Comparison of ENCODE assay signal across 10 mouse cellular contexts in genomic region chr2:110186427-110186980, GRCm38 (mm10).
DNase-seq lines count a peak whose midpoint lies in the region; ATAC-seq and TF ChIP-seq lines count a peak whose summit lies in the region.
"Had no signal": no experiment of that assay in that cellular context is flagged by ENCODE, and none has a peak within 500 bp of the region (broad histone marks: within the 10 kb centered on the region; RNA-seq: fewer than 3 reads in every experiment).

No protein-coding gene starts in this region.

- 27% methylated on average over 6 of the region's 6 CpGs for WGBS in lung, postnatal 0 days
- 31% methylated on average over 6 of the region's 6 CpGs for WGBS in lung, adult 2 months
- 23% methylated on average over 6 of the region's 6 CpGs for WGBS in stomach, embryonic 16.5 days
- WGBS in midbrain, embryonic 16.5 days, result 65% methylated on average over 6 of the region's 6 CpGs

- no peaks in the 10 kb centered on the region for H3K9me3 ChIP-seq in lung, postnatal 0 days (ENCODE audit: low read length)
- H3K9me3 ChIP-seq in stomach, embryonic 16.5 days (replicated peaks; ENCODE audit: control insufficient read depth, low read length), result no peaks in the 10 kb centered on the region
- no peaks in the 10 kb centered on the region for H3K9me3 ChIP-seq in midbrain, embryonic 16.5 days (replicated peaks; ENCODE audit: control insufficient read depth, low read length, poor library complexity, severe bottlenecking)

- no peak overlapping the region for H3K9ac ChIP-seq in lung, postnatal 0 days (replicated peaks; ENCODE audit: low read depth)
- H3K9ac ChIP-seq in stomach, embryonic 16.5 days (ENCODE audit: low read length), result no peak overlapping the region
- no peak overlapping the region for H3K9ac ChIP-seq in midbrain, embryonic 16.5 days (ENCODE audit: low read depth, low read length)

- 0 out of 2 replicates have a peak, but pooled peaks cover 2% of the 10 kb centered on the region for H3K27me3 ChIP-seq in lung, postnatal 0 days (replicated peaks; ENCODE audit: insufficient read depth, low read length)
- no peaks in the 10 kb centered on the region for H3K27me3 ChIP-seq in stomach, embryonic 16.5 days (ENCODE audit: control insufficient read depth, insufficient read depth, low read length)
- no peaks in the 10 kb centered on the region; the same call in 1 of the 2 replicates for H3K27me3 ChIP-seq in midbrain, embryonic 16.5 days (ENCODE audit: control insufficient read depth, insufficient read depth, low read depth, low read length)

- no peak overlapping the region for H3K4me3 ChIP-seq in lung, postnatal 0 days (ENCODE audit: low read depth, low read length)
- H3K4me3 ChIP-seq in lung, adult 2 months (replicated peaks; ENCODE audit: extremely low read depth, low read depth, low read length), result no peak overlapping the region
- H3K4me3 ChIP-seq in stomach, embryonic 16.5 days (replicated peaks; ENCODE audit: low read length), result no peak overlapping the region
- no peak overlapping the region for H3K4me3 ChIP-seq in midbrain, embryonic 16.5 days (ENCODE audit: low read depth, low read length)

- DNase-seq in lung, postnatal 0 days (ENCODE audit: low spot score), result peak; percentile 26
- no peak for DNase-seq in lung, adult 2 months
- DNase-seq in embryo, embryonic 11 days, result peak; percentile 28
- peak; percentile 41 for DNase-seq in heart, postnatal 25 days (ENCODE audit: low spot score)
- no peak for DNase-seq in cerebellum, adult 18-20 months
- DNase-seq: cerebellum, adult 11 months; layer of hippocampus, adult 9-11 months had no signal

- TF ChIP-seq POLR2A in lung, adult 2 months (IDR thresholded peaks at IDR 0.05; ENCODE audit: borderline replicate concordance, extremely low read depth, low read depth, low read length), result no peak

- TF ChIP-seq CTCF in lung, postnatal 0 days (IDR thresholded peaks at IDR 0.05), result no peak
- no peak for TF ChIP-seq CTCF in lung, adult 2 months (IDR thresholded peaks at IDR 0.05; ENCODE audit: insufficient read depth, low read length)

- H3K36me3 ChIP-seq in lung, postnatal 0 days (ENCODE audit: insufficient read depth, low read length), result no peaks in the 10 kb centered on the region
- H3K36me3 ChIP-seq in stomach, embryonic 16.5 days (ENCODE audit: control insufficient read depth, insufficient read depth, low read length), result no peaks in the 10 kb centered on the region
- H3K36me3 ChIP-seq in midbrain, embryonic 16.5 days (ENCODE audit: control insufficient read depth, insufficient read depth, low read length), result no peaks in the 10 kb centered on the region

- no peak overlapping the region for H3K4me2 ChIP-seq in lung, postnatal 0 days (replicated peaks; ENCODE audit: low read depth, low read length)
- H3K4me2 ChIP-seq in stomach, embryonic 16.5 days (ENCODE audit: low read depth, low read length), result no peak overlapping the region
- H3K4me2 ChIP-seq in midbrain, embryonic 16.5 days (ENCODE audit: low read length), result no peak overlapping the region

- intact Hi-C loops in heart, postnatal 25 days (cut with DNase I), result no loop called here

- H3K27ac ChIP-seq in lung, postnatal 0 days (ENCODE audit: low read length), result no peak overlapping the region
- H3K27ac ChIP-seq in stomach, embryonic 16.5 days (ENCODE audit: low read length), result peak overlapping the region; percentile 5
- no peak overlapping the region for H3K27ac ChIP-seq in midbrain, embryonic 16.5 days (ENCODE audit: low read length)

- ATAC-seq in lung, postnatal 0 days, result peak; percentile 59
- peak; percentile 72 for ATAC-seq in stomach, embryonic 16.5 days (ENCODE audit: insufficient read depth, low FRiP score)
- ATAC-seq in megakaryocyte-erythroid progenitor cell, adult 5-6 weeks (replicated peaks; ENCODE audit: low FRiP score, low TSS enrichment, poor library complexity, severe bottlenecking), result no peak
- no peak for ATAC-seq in midbrain, embryonic 16.5 days

- no peak for TF ChIP-seq EP300 in lung, postnatal 0 days (IDR thresholded peaks at IDR 0.05)

- H3K4me1 ChIP-seq in lung, postnatal 0 days (ENCODE audit: insufficient read depth, low read depth, low read length), result no peaks in the 10 kb centered on the region
- H3K4me1 ChIP-seq in lung, adult 2 months (ENCODE audit: control insufficient read depth, insufficient read depth, low read length), result no peaks in the 10 kb centered on the region
- H3K4me1 ChIP-seq in stomach, embryonic 16.5 days (ENCODE audit: control insufficient read depth, insufficient read depth, low read length), result peaks cover 12% of the 10 kb centered on the region
- no peaks in the 10 kb centered on the region for H3K4me1 ChIP-seq in midbrain, embryonic 16.5 days (ENCODE audit: control insufficient read depth, insufficient read depth, low read length)

Comparison
In these comparisons a context has a peak if more than half of its experiments do, and no peak if none do; other contexts are left out.
1. DNase-seq: peak in lung, postnatal 0 days (single experiment), embryo, embryonic 11 days (single experiment) and heart, postnatal 25 days (single experiment); none in lung, adult 2 months (single experiment) and cerebellum, adult 18-20 months (0 of 2).
2. ATAC-seq: peak in lung, postnatal 0 days (single experiment) and stomach, embryonic 16.5 days (single experiment); none in megakaryocyte-erythroid progenitor cell, adult 5-6 weeks (single experiment) and midbrain, embryonic 16.5 days (single experiment).